15 mouse cellular contexts compared by ENCODE assay signal in the genomic region with DNA sequence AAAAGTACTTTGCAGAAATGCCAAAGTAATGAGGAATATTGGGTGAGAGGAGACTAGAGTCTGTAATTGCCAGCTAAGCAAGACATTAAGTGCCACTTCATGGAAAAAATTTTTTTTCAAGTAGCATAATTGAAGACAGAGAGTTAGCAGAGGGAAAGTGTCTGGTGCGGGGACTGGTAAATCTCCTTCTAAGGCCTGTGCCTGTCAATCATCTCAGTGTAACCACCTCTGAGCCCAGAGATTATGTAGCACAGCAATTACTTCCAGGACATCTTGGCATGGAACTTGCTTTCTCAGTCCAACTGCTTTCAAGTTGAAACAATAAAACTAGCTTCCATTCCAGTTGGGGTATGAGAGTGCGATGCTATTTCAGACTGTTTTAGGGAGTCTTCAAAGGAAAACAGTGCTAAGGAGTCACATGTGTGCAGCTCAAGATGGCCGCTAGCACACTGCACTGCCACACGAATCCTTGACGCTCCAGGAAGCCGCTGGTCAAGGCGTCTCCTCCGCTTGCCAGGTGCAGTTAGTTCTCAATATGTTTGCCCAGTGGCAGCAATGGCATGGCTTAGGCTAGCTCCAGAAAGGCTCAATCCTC. TPM values are rescaled to one million over a fixed set of nuclear protein-coding genes. Genes with fewer than 3 reads are reported as not detected.
A peak's percentile ranks its signal among the peaks of the same experiment; 100 is the strongest.
DNase-seq lines count a peak whose midpoint lies in the region; ATAC-seq and TF ChIP-seq lines count a peak whose summit lies in the region.
"Had no signal": no experiment of that assay in that cellular context is flagged by ENCODE, and none has a peak within 500 bp of the region (broad histone marks: within the 10 kb centered on the region; RNA-seq: fewer than 3 reads in every experiment).

No protein-coding gene starts in this region.

- no peaks in the 10 kb centered on the region; the same call in 1 of the 2 replicates for H3K79me2 ChIP-seq in liver, adult 2 months (ENCODE audit: control insufficient read depth, insufficient read depth, low read length)

- no peak overlapping the region for H3K9ac ChIP-seq in liver, adult 2 months (ENCODE audit: low read depth, low read length)
- no peak overlapping the region for H3K9ac ChIP-seq in liver, embryonic 12.5 days
- H3K9ac ChIP-seq in limb, embryonic 13.5 days = no peak overlapping the region
- H3K9ac ChIP-seq: liver, embryonic 15.5 days; neural tube, embryonic 15.5 days had no signal

- TF ChIP-seq POLR2A in liver, adult 2 months (IDR thresholded peaks at IDR 0.05; ENCODE audit: extremely low read depth, insufficient read depth, low read length) = no peak
- no peak for TF ChIP-seq POLR2A in brain, embryonic 14.5 days (IDR thresholded peaks at IDR 0.05; ENCODE audit: borderline replicate concordance, extremely low read depth, insufficient read depth, insufficient read length, poor library complexity, severe bottlenecking)

- no peak overlapping the region for H3K4me3 ChIP-seq in liver, adult 2 months (ENCODE audit: insufficient read depth, low read depth, low read length)
- H3K4me3 ChIP-seq in liver, embryonic 12.5 days = no peak overlapping the region
- H3K4me3 ChIP-seq in limb, embryonic 13.5 days = no peak overlapping the region
- H3K4me3 ChIP-seq: heart, embryonic 13.5 days; hindbrain, embryonic 10.5 days; liver, embryonic 15.5 days; neural tube, embryonic 15.5 days had no signal

- no peak overlapping the region for H3K27ac ChIP-seq in liver, adult 2 months (replicated peaks; ENCODE audit: insufficient read depth, low read depth, low read length)
- no peak overlapping the region for H3K27ac ChIP-seq in liver, embryonic 12.5 days
- H3K27ac ChIP-seq in limb, embryonic 13.5 days = peak overlapping the region; percentile 52; the same call in 1 of the 2 replicates
- H3K27ac ChIP-seq: liver, embryonic 15.5 days; neural tube, embryonic 15.5 days had no signal

- no peaks in the 10 kb centered on the region for H3K27me3 ChIP-seq in liver, adult 2 months (ENCODE audit: control insufficient read depth, insufficient read depth, low read length)
- H3K27me3 ChIP-seq in liver, embryonic 12.5 days (replicated peaks) = no peaks in the 10 kb centered on the region
- H3K27me3 ChIP-seq in limb, embryonic 13.5 days = no peaks in the 10 kb centered on the region
- H3K27me3 ChIP-seq: heart, embryonic 13.5 days; liver, embryonic 15.5 days; neural tube, embryonic 15.5 days had no signal

- DNase-seq in CD4-positive, CD25-positive, alpha-beta regulatory T cell, adult 2 months (ENCODE audit: low read depth, low spot score) = peak; percentile 28
- DNase-seq in liver, adult 2 months (ENCODE audit: extremely low read depth, low read depth, low spot score) = peak; percentile 26
- DNase-seq in brain, embryonic 14.5 days (ENCODE audit: low read depth) = peak; percentile 77
- no peak for DNase-seq in cerebellum, adult 9-10 months
- no peak for DNase-seq in right cerebral cortex, postnatal 14 days
- DNase-seq: cerebellum, adult 11 months; gastrocnemius, postnatal 36 days; thymus, adult 2 months had no signal

- no peak for ATAC-seq in CD4-positive, CD25-positive, alpha-beta regulatory T cell, adult 4 months
- no peak for ATAC-seq in liver, embryonic 12.5 days
- ATAC-seq in limb, embryonic 13.5 days (ENCODE audit: low FRiP score, low read depth) = peak; percentile 72; the same call in 1 of the 2 replicates

- no peaks in the 10 kb centered on the region for H3K9me3 ChIP-seq in liver, embryonic 12.5 days (replicated peaks)
- no peaks in the 10 kb centered on the region for H3K9me3 ChIP-seq in limb, embryonic 13.5 days
- H3K9me3 ChIP-seq: heart, embryonic 13.5 days; hindbrain, embryonic 10.5 days; liver, embryonic 15.5 days; neural tube, embryonic 15.5 days had no signal

- peaks cover 4% of the 10 kb centered on the region; the same call in 1 of the 2 replicates for H3K4me1 ChIP-seq in liver, adult 2 months (ENCODE audit: control insufficient read depth, insufficient read depth, low read length)
- peaks cover 35% of the 10 kb centered on the region for H3K4me1 ChIP-seq in liver, embryonic 12.5 days
- peaks cover 37% of the 10 kb centered on the region for H3K4me1 ChIP-seq in limb, embryonic 13.5 days

- H3K4me2 ChIP-seq in liver, embryonic 12.5 days = no peak overlapping the region
- H3K4me2 ChIP-seq in limb, embryonic 13.5 days (replicated peaks) = no peak overlapping the region
- H3K4me2 ChIP-seq: heart, embryonic 13.5 days; liver, embryonic 15.5 days; neural tube, embryonic 15.5 days had no signal

- no peak for TF ChIP-seq CTCF in liver, adult 2 months (IDR thresholded peaks at IDR 0.05; ENCODE audit: low read depth, low read length)
- no peak for TF ChIP-seq CTCF in brain, embryonic 14.5 days (IDR thresholded peaks at IDR 0.05; ENCODE audit: borderline replicate concordance, extremely low read depth, insufficient read depth, insufficient read length)

- WGBS in liver, adult 2 months = 98% methylated on average over 8 of the region's 8 CpGs
- WGBS in liver, embryonic 12.5 days (ENCODE audit: insufficient replicate concordance) = 76% methylated on average over 8 of the region's 8 CpGs
- WGBS in limb, embryonic 13.5 days = 55% methylated on average over 8 of the region's 8 CpGs

- H3K36me3 ChIP-seq in liver, adult 2 months (ENCODE audit: control insufficient read depth, insufficient read depth, low read length) = no peaks in the 10 kb centered on the region
- H3K36me3 ChIP-seq in liver, embryonic 12.5 days = no peaks in the 10 kb centered on the region
- H3K36me3 ChIP-seq in limb, embryonic 13.5 days = no peaks in the 10 kb centered on the region
- H3K36me3 ChIP-seq: heart, embryonic 13.5 days; hindbrain, embryonic 10.5 days; liver, embryonic 15.5 days; neural tube, embryonic 15.5 days had no signal

RNA-seq across cellular contexts. Expression of gene Xxylt1, which starts 45.5 kb away (rescaled TPM):
- polyA plus RNA-seq in CD4-positive, CD25-positive, alpha-beta regulatory T cell, adult 4 months (2017; shearing (Covaris generic)) = 10 to 100 TPM; 31.2 to 32.9 TPM
- total RNA-seq in liver, adult 2 months (2014; rRNA removed) = 1.1 and 1.7 TPM in 2 replicates
- 2.1 TPM in 2 replicates for polyA plus RNA-seq in liver, adult 2 months (2012; rRNA removed)
- 7.5 and 8.3 TPM in 2 replicates for polyA plus RNA-seq in liver, embryonic 12.5 days (2016; fragmentation: Nextera tagmentation; extraction: Ambion mirVana)
- 13.9 and 15.3 TPM in 2 replicates for polyA plus RNA-seq in brain, embryonic 14.5 days (2012; rRNA removed)
- 17.9 and 18.3 TPM in 2 replicates for polyA plus RNA-seq in limb, embryonic 13.5 days (2015; fragmentation: Nextera tagmentation; extraction: Ambion mirVana)

Comparison
In these comparisons a context has a peak if more than half of its experiments do, and no peak if none do; other contexts are left out.
1. DNase-seq: peak in CD4-positive, CD25-positive, alpha-beta regulatory T cell, adult 2 months (single experiment), liver, adult 2 months (single experiment) and brain, embryonic 14.5 days (single experiment); none in cerebellum, adult 9-10 months (single experiment) and right cerebral cortex, postnatal 14 days (single experiment).